Mouse (Mus musculus) limb, embryonic 10.5 days (tissue): ENCODE data around the gene Olfr1442. TPM values are rescaled to one million over a fixed set of nuclear protein-coding genes. Genes with fewer than 3 reads are reported as not detected.
"Not testable (repeated sequence)": the region's sequence is repeated elsewhere in the genome, so short reads cannot be mapped to it uniquely, and the experiment has no call there.

Source experiments
- DNase-seq: peaks from one replicate; pipeline ENCODE4 v3.0.0-alpha.2; 2017; ENCODE audit warnings: low spot score
- H3K27ac ChIP-seq: fragments of 300-500 bp; sonication (generic); 2 replicates; pipeline ENCODE4 v1.5.1; 2016; ENCODE audit warnings: mild to moderate bottlenecking
- H3K27me3 ChIP-seq: fragments of 300-500 bp; sonication (generic); 2 replicates; pipeline ENCODE4 v1.6.1; 2016; ENCODE audit warnings: low read depth, mild to moderate bottlenecking; ENCODE audit not compliant: poor library complexity, severe bottlenecking
- H3K36me3 ChIP-seq: fragments of 300-500 bp; sonication (generic); 2 replicates; pipeline ENCODE4 v1.6.1; 2016; ENCODE audit warnings: mild to moderate bottlenecking, moderate library complexity
- H3K4me1 ChIP-seq: fragments of 300-500 bp; sonication (generic); 2 replicates; pipeline ENCODE4 v1.6.1; 2016
- H3K4me3 ChIP-seq: fragments of 300-500 bp; sonication (generic); 2 replicates; pipeline ENCODE4 v1.5.1; 2016; ENCODE audit warnings: mild to moderate bottlenecking, moderate library complexity
- H3K9me3 ChIP-seq: fragments of 300-500 bp; sonication (generic); replicated peaks from 2 replicates; pipeline ENCODE4 v1.6.1; 2016; ENCODE audit warnings: mild to moderate bottlenecking
- WGBS: fragments of 180-500 bp; shearing (Covaris S2); methylation state at CpG from one replicate; pipeline ENCODE4 v1.1.7; 2016; 5-methylcytosine and 5-hydroxymethylcytosine counted together
- polyA plus RNA-seq: library from polyadenylated mRNA; unstranded; fragments of >200 nt; fragmentation: Nextera tagmentation; extraction: Ambion mirVana; gene quantifications from 2 replicates; pipeline ENCODE4 v1.2.1, GENCODE M21; 2016

Olfr1442 gene
- not detected in 2 replicates for polyA plus RNA-seq

DNA sequence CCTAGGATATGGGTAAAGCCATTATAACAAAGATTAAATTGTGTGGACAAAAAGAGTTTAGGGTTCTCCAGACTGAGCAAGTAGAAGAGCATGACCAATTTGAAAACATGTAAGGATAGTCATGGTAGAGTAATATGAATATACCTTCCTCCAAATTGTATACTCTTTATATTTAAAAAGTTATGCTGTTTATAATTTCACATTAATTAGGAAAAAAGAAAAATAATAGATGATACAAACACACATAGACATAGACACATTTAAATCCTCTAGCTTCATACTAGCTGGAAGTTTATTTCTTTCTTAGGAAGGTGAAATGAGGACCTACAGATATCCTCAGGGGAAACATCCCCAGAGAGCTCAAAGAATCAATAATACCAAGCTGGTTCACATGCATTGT lies at the start of gene Olfr1442:
Olfr1442 (plus strand) TSS at position 301 of the 400 bp plus-strand sequence.
- Histone ChIP-seq H3K27me3 (no peaks in the 10 kb centered on the region), H3K27ac (no peak within 1 kb of the TSS), H3K36me3 (no peaks in the 10 kb centered on the region), H3K4me1 (no peaks in the 10 kb centered on the region), H3K9me3 (no peaks in the 10 kb centered on the region), H3K4me3 (no peak within 1 kb of the TSS)
- DNase-seq: no peak

DNA sequence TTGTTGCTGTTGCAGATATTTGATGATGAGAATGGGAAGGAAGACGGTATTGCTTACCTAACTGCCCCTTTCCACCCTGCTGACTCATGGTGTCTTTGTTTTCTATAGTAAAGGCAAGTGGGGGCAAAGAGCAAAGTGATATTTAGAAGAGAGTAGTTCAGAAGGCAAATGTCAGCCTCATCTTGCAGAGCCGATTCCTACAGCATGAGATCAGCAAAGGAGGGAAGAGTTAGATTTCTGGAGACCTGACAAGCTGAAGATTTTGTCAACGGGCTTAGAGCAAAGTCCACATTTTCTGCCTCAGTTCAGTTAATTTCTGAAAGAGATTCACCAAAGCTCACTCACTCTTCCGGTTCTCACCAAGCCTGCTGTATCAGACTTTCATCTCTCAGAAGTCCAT lies 37.1 kb upstream of the Olfr1442 start, which contains the start of gene Glyat:
Glyat (plus strand) TSS at position 133 of the 400 bp plus-strand sequence.
- no peaks in the 10 kb centered on the region for H3K9me3 ChIP-seq
- WGBS: 90% methylated on average over 4 of the region's 4 CpGs
- DNase-seq: no peak
- no peaks in the 10 kb centered on the region for H3K36me3 ChIP-seq
- H3K4me3 ChIP-seq: no peak within 1 kb of the TSS
- no peaks in the 10 kb centered on the region for H3K27me3 ChIP-seq
- no peaks in the 10 kb centered on the region for H3K4me1 ChIP-seq
- H3K27ac ChIP-seq: no peak within 1 kb of the TSS

DNA sequence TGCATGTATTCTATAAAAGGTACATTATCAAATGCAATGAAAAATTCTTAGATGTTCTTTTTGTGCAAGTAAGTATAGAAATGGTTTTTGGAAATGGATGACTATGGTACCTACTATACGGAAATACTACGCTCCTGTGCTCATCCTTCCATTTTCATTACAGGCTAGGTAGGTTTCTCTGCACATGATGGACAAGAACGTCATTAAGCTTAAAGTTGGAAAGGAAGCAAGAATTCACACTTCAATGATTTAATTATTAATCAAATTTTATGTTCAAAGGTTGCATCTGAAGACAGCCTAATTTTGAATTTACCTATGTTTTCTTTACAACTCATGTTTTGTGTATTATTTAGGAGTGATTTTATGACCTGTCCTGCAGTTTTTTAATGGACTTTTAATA lies 36.0 kb upstream of the Olfr1442 start:
- H3K36me3 ChIP-seq: no peaks in the 10 kb centered on the region
- H3K9me3 ChIP-seq: no peaks in the 10 kb centered on the region
- H3K4me1 ChIP-seq: no peaks in the 10 kb centered on the region
- no peaks in the 10 kb centered on the region for H3K27me3 ChIP-seq
- no peak overlapping the region for H3K4me3 ChIP-seq
- no peak overlapping the region for H3K27ac ChIP-seq
- 98% methylated on average over 3 of the region's 3 CpGs for WGBS
- DNase-seq: no peak

DNA sequence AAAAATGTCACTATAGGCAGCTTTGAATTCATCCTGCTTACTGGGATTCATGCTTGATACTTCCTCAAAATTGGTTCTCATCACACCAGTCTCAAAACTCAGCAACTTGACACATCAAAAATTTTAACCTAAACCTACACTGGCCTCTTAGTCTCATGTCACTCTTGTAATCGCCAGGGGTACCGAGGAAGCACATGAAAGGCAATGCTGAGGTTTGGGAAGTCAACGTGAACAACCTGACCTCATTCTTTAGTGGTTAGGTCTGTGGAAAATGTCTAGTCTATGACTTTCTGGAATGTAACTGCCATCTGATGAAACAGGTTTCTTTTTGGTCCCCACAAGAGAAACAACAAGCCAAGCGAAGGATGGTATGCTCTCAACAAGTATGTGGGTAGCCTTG lies 35.3 kb upstream of the Olfr1442 start:
- Histone ChIP-seq H3K27me3 (no peaks in the 10 kb centered on the region), H3K4me1 (no peaks in the 10 kb centered on the region), H3K36me3 (no peaks in the 10 kb centered on the region), H3K4me3 (no peak overlapping the region), H3K9me3 (no peaks in the 10 kb centered on the region), H3K27ac (no peak overlapping the region)
- DNase-seq: no peak
- WGBS: 84% methylated on average over 4 of the region's 4 CpGs

DNA sequence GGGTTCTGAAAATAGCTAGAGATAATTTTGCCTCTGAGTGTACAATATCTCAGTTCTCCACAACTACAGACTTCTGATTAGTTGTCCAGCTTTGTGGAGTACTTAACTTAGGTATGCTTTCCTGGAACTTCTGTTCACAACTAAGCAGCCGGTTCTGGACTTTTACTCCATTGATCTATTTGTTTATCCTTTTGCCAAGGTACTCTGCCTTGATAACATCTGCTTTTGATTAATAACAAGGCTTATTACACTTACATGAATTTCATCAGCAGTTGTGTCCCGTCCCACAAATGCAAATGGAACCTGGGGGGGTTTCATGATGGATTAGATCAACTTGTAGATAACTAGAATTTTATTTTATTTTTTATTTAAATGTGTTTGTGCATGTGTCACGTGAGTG lies 33.4 kb upstream of the Olfr1442 start:
- Histone ChIP-seq H3K4me3 (no peak overlapping the region), H3K4me1 (no peaks in the 10 kb centered on the region), H3K27ac (no peak overlapping the region), H3K36me3 (no peaks in the 10 kb centered on the region), H3K27me3 (no peaks in the 10 kb centered on the region), H3K9me3 (no peaks in the 10 kb centered on the region)
- no peak for DNase-seq
- WGBS: 81% methylated on average over 3 of the region's 3 CpGs

DNA sequence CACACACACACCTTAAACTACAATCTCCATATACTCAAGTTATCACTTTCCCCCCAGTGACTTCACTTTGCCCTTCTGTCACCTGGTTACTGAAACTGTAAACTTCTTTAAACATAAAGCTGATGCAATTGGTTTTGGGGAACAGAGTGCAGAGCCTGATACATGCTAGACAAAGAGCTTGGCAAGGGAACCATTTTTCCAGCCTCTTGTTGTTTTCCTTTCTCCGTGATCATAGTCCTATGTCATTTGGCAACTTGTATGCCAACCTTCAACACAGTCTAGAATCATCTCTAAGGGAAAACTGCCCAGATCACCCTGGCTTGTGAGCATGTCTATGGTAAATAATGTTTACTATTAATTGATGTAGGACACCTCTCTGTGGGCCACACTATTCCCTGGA lies 32.2 kb upstream of the Olfr1442 start:
- H3K4me3 ChIP-seq: no peak overlapping the region
- 88% methylated on average over 1 of the region's 1 CpGs for WGBS
- no peak overlapping the region for H3K27ac ChIP-seq
- H3K4me1 ChIP-seq: no peaks in the 10 kb centered on the region
- no peaks in the 10 kb centered on the region for H3K27me3 ChIP-seq
- no peak for DNase-seq
- H3K36me3 ChIP-seq: no peaks in the 10 kb centered on the region
- H3K9me3 ChIP-seq: no peaks in the 10 kb centered on the region

DNA sequence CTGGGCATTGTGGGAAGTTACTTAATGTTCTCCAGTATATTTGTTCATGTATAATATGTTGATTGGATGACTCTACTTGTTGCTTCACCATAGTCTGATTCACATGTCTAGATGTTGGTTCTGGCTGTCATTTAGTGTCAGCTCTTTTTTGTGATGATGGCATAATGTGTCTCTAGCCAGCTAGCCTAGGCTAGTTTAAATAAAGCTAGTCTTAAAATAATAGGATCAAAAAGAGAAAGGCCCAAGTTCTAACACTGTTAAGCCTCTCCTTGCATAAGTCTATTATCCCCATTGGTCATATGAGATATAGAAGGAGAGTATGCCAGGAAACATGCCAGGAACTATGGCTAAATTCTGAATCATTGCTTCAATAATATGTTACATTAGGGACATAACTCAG lies 20.7 kb upstream of the Olfr1442 start:
- no peak overlapping the region for H3K4me3 ChIP-seq
- H3K36me3 ChIP-seq: no peaks in the 10 kb centered on the region
- H3K4me1 ChIP-seq: no peaks in the 10 kb centered on the region
- DNase-seq: no peak
- H3K27me3 ChIP-seq: no peaks in the 10 kb centered on the region
- no peak overlapping the region for H3K27ac ChIP-seq
- no peaks in the 10 kb centered on the region for H3K9me3 ChIP-seq

DNA sequence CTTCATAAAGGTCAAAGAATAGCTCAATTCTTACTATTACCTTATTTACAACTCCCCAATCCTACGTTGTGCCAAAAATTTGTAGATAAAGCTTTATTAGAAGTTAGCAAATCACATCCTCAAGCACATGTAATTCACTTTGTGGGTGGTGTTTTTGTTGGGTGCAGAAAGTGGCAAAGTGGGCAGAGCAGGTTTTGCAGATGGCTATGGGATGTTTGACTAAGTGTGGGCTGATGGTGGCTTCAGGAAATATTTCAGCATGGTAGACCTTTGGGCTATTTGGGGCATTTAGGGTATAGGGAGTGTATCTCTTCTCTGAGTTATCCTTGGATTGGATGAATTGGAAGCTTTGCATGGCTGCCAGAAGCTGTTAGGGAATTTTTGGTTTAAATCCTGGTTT lies 4.1 kb upstream of the Olfr1442 start:
- no peak overlapping the region for H3K27ac ChIP-seq
- no peak for DNase-seq
- no peak overlapping the region for H3K4me3 ChIP-seq
- H3K4me1 ChIP-seq: no peaks in the 10 kb centered on the region
- no peaks in the 10 kb centered on the region for H3K27me3 ChIP-seq
- H3K36me3 ChIP-seq: no peaks in the 10 kb centered on the region
- 76% methylated on average over 1 of the region's 1 CpGs for WGBS
- H3K9me3 ChIP-seq: no peaks in the 10 kb centered on the region

DNA sequence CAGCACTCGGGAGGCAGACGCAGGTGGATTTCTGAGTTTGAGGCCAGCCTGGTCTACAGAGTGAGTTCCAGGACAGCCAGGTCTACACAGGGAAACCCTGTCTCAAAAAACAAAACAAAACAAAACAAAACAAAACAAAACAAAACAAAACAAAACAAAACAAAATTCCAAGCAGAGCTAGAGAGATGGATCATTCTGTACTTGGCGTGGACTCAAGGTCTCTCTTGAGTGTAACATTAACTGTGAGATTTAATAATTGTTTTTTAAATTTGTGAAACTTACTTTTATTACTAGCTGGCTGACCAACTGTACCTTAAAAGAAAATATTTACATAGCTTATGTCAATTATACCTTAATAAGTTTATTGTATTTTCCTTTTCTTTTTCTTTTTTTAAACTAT lies 1.6 kb upstream of the Olfr1442 start:
- not testable (repeated sequence) for H3K4me3 ChIP-seq, H3K27me3 ChIP-seq, DNase-seq, H3K4me1 ChIP-seq, H3K27ac ChIP-seq, H3K9me3 ChIP-seq, H3K36me3 ChIP-seq
- 93% methylated on average over 3 of the region's 3 CpGs for WGBS

DNA sequence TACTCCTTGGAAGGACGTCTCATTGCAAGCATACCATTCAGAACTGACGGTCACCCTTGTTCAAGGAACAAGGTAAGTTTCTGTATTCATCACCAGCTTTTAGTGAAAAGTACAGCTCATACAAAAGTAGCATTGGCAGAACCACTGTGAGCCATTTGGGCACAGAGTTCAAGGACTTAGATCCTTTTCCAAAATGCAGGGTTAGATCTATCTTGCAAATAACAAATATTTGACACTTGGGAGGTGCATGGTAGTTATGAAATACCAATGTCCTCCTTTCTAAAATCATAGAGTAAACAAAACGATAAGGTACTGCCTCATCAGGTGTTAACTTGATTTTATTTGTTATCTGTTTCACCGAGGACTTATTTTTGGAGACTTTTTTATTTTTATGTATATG lies 812 bp downstream of the Olfr1442 start:
- Histone ChIP-seq H3K27ac (no peak overlapping the region), H3K4me1 (no peaks in the 10 kb centered on the region), H3K27me3 (no peaks in the 10 kb centered on the region), H3K36me3 (no peaks in the 10 kb centered on the region), H3K9me3 (no peaks in the 10 kb centered on the region), H3K4me3 (no peak overlapping the region)
- no peak for DNase-seq
- WGBS: 83% methylated on average over 4 of the region's 4 CpGs

DNA sequence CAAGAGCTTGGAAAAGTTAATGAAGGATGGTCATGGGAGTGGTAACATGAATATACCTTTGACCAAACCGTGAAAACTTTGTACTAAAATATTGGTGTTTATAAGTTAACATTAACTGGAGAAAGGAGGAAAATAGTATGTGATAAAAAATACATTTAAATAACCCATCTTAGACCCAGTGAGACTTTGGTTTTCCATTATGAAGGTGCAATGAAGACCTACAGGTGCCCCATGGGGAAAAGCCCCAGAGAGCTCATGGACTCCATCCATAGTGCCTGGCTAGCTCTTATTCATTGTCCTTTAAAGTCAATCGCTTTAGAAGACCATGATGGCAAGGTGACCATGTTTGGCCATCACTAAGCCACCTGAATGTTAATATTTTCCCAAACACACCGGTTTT lies 7.6 kb downstream of the Olfr1442 start, which contains the start of gene Olfr1443:
Olfr1443 (plus strand) TSS at position 301 of the 400 bp plus-strand sequence.
- Histone ChIP-seq H3K27me3 (no peaks in the 10 kb centered on the region), H3K9me3 (no peaks in the 10 kb centered on the region), H3K4me1 (no peaks in the 10 kb centered on the region), H3K27ac (no peak within 1 kb of the TSS), H3K4me3 (no peak within 1 kb of the TSS), H3K36me3 (no peaks in the 10 kb centered on the region)
- WGBS: 66% methylated on average over 3 of the region's 3 CpGs
- no peak for DNase-seq

DNA sequence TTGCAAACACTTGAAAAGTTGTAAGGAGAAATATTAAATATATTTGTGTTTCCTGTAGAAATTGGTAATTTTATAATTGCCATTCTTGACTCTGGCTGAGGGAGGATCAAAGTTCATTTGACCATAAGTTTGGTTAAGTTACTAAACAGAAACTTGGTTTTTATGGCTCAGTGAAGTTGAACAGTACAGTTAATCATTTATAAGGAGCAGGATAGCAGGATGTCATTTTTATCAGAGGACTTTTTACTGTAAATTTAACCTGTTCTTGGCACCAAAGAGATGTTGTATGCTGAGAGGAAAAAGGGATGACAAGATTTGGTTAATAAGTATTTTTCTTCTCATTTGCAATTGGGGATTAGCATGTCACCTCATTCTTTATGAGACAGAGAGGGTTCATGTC lies 14.4 kb downstream of the Olfr1442 start:
- no peak for DNase-seq
- H3K4me3 ChIP-seq: no peak overlapping the region

DNA sequence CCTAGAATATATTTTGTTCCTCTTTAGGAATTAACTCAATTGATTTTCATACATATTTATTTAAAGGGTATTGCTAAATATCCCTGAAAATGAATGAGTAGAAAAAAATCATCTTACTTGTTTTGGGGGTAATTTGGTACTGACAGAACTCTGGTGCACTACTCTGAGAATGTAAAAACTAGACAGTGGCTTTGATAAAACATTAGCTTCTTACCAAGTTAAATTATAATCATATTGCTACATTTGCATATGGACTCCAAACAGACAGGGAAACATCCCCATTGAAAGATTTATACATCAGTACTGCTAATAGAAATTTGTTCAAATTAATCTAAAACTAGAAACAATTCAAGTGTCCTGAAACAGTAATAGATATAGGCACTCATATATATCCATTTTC lies 15.0 kb downstream of the Olfr1442 start:
- H3K27ac ChIP-seq: no peak overlapping the region
- H3K9me3 ChIP-seq: no peaks in the 10 kb centered on the region
- H3K4me1 ChIP-seq: no peaks in the 10 kb centered on the region
- no peaks in the 10 kb centered on the region for H3K27me3 ChIP-seq
- no peak for DNase-seq
- no peak overlapping the region for H3K4me3 ChIP-seq
- H3K36me3 ChIP-seq: no peaks in the 10 kb centered on the region

More for the DNA sequence above, 14.4 kb downstream of the Olfr1442 start:
- Histone ChIP-seq H3K9me3 (no peaks in the 10 kb centered on the region), H3K4me1 (no peaks in the 10 kb centered on the region), H3K27ac (no peak overlapping the region), H3K27me3 (no peaks in the 10 kb centered on the region), H3K36me3 (no peaks in the 10 kb centered on the region)

DNA sequence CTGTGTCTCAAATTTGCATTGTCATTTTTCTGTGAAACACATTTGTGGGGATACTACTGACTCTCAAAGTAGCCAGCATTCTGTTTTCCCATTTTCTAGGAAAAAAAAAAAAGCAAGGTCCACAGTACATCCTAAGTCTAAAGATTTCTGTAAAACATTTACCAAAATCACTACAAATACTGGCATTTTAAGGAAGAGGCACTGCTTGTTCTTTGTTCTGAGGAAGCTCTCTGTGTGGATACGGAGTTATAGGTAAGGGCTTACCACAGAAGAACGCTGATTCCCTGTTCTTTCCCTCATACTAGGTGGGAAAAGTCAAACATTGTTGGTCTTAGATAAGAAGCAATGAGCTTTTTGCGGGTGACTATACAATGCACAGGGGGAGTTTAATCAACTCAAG lies 25.4 kb downstream of the Olfr1442 start, which contains the start of gene Keg1:
Keg1 (plus strand) TSS at position 197 of the 400 bp plus-strand sequence.
- H3K27me3 ChIP-seq: no peaks in the 10 kb centered on the region
- no peak within 1 kb of the TSS for H3K27ac ChIP-seq
- no peak within 1 kb of the TSS for H3K4me3 ChIP-seq
- H3K4me1 ChIP-seq: no peaks in the 10 kb centered on the region
- no peaks in the 10 kb centered on the region for H3K36me3 ChIP-seq
- DNase-seq: no peak
- 84% methylated on average over 3 of the region's 3 CpGs for WGBS
- H3K9me3 ChIP-seq: no peaks in the 10 kb centered on the region
